Mouse (Mus musculus) mouse embryonic stem cell (cell line): ENCODE results near the gene Rgs6.

Experiments
- in situ Hi-C, 2 experiments: fragments of 300-500 bp; cut with MboI; formaldehyde crosslinking; loops; 1 replicate in 1 of 2; 3 replicates in 1 of 2; pipeline ENCODE4 v1.14.3; 2019 to 2020; ENCODE audit warnings: low sequenced_read_pairs in 2 of 2, low pct_unique_long_range_greater_than_20kb in 1 of 2, mixed read lengths in 1 of 2; ENCODE audit not compliant: unreplicated experiment in 1 of 2

The Rgs6 gene

DNA sequence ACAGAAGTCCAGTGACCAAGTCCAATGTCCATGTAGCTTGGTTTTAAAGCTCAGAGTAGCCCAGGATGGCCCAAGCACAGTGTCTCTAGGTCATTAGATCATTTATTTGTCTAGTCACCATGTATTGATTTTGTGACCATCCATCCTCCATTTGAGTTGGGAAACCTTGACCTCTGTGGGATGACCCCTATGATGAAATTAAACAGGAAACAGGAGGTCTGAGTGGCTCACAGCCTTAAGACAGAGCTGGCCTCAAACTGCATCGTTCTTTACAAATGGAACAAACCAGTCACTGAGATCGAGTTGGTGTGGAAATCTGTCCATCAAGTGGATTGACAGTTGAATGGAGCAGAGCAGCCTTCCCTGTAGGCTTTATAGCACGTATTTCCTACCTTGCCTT is 536.0 kb downstream of the Rgs6 start:
- in situ Hi-C loops, result loop anchor here in 1 of 2 experiments (25.0 kb wide), 1 partner anchor 638 kb away; the partner anchor contains the start of gene Papln

DNA sequence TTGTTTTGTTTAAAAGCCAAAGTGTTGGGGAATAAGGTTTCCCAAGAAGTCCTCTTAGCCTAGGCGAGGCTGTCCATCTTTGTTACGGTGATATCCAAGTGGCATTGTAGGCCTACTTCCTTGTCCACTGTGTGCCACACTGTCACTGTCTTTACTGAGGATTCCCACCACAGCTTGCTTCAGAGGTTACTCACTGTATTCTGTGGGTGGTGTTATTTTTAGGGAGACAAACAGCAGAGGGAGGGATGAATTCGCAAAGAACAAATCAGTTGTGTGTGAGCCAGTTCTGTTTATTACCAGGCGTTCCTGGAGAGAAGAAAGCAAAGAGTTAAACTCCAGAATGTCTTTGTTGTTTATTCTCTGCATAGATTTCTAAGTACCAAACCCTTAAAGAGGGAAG is 537.2 kb downstream of the Rgs6 start:
- in situ Hi-C loops, result no loop called here

GRCm38 (mm10) chr12:83126923-83127322 is 538.8 kb downstream of the Rgs6 start:
- in situ Hi-C loops, result no loop called here

DNA sequence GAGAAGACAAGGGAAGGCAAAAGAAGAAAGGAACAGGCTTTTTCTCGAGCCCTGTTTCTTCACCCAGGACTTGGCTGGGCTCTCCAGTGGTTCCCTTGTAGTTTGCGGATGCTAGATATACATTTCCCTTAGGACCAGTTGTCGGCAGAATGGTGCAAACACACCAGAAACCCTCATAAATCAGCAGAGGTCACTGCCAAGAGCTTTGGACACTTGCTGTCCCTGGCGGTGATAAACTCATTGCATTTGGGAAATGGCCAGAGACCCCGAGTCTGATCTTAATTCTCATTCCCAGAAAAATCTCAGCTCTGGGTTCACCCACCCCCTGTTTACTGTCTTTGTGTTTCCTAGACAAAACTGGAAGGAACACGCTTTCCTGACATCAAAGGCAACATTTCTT is 539.9 kb downstream of the Rgs6 start:
- in situ Hi-C loops, result no loop called here

- in situ Hi-C loops, result no loop called here
These were observed 540.5 kb downstream of the Rgs6 start for GRCm38 (mm10) chr12:83128606-83129005.

GRCm38 (mm10) chr12:83131405-83131804 is 543.3 kb downstream of the Rgs6 start:
- in situ Hi-C loops, result no loop called here

- in situ Hi-C loops, result no loop called here
These were observed 545.7 kb downstream of the Rgs6 start for GRCm38 (mm10) chr12:83133827-83134226.

DNA sequence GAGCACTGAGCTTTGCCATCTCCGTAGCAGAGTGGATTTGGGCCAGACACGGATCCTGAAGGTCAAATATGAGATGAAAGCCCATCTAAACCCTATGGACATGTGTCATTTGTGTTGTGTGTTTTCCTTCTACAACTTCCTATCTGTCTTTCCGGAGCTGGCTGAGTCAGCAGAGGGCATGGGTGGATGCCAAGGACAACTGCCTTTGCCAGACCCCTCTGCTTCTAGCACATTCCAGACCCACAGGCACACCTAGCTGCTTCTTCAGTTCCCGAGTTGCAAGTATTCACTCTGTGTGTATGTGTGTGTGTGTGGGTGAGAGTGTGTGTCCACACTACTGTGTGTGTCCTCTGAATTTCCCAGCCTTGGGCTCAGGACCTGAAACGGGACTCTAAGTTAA is 547.9 kb downstream of the Rgs6 start:
- in situ Hi-C loops, result no loop called here

GRCm38 (mm10) chr12:83136460-83136859 is 548.4 kb downstream of the Rgs6 start:
- in situ Hi-C loops, result no loop called here

- in situ Hi-C loops, result no loop called here
These were observed 548.9 kb downstream of the Rgs6 start for GRCm38 (mm10) chr12:83137001-83137400.

DNA sequence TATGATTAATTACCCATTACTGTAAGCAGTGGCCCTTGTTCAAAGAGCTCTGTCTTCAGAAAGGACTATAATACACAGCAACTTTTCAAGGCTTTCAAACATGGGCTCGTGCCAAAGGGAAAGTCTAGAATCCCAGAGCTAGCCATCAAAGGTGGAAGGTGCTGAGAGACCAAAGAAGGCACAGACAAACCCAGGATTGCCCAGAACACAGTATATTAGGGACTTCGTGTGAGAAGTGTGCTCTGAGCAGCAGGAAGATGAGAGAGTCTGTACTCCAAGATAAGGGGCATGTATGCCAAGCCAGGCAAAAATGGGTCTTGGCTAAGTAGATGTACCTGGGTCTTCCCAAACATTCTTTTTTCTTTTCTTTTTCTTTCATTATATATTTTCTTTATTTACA is 553.1 kb downstream of the Rgs6 start:
- in situ Hi-C loops, result no loop called here

DNA sequence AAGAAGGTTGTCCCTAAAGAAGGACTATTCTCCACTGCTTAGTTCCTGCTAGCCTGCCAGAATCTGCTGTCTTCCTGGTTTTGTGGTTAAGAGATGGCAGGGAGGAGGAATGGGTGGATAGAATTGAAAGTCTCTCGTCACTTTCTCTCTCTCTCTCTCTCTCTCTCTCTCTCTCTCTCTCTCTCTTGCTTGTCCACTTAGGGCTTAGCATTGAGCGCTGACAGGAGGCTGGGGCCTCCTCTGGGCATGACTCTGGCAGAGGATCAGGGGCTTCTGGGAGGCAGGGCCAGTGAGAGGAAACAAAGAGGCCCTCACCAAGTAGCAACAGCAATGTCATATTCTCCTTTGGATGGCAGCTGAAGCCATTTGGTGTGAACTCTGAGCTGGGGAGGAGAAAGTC is 554.4 kb downstream of the Rgs6 start:
- in situ Hi-C loops, result no loop called here

DNA sequence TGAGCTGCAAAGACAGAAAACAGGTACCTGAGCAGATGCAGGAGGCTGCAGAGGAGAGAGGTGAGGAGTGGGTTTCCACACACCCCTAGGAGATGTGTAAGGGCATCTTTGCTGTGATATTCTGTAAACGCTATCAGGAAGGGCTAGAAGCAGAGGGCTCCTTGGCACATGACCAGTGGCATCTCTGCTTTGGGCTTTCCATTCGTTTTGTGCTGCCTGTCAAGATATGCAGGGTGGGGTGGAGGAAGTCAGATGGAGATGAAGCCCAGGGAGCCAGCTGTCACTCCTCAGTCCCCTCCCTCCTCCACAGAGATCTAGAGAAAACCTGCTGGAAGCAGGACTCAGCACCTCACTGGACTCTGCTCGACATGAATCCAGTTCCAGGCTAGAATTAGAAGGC is 555.0 kb downstream of the Rgs6 start:
- in situ Hi-C loops, result no loop called here

GRCm38 (mm10) chr12:83143574-83143973 is 555.5 kb downstream of the Rgs6 start:
- in situ Hi-C loops, result no loop called here

DNA sequence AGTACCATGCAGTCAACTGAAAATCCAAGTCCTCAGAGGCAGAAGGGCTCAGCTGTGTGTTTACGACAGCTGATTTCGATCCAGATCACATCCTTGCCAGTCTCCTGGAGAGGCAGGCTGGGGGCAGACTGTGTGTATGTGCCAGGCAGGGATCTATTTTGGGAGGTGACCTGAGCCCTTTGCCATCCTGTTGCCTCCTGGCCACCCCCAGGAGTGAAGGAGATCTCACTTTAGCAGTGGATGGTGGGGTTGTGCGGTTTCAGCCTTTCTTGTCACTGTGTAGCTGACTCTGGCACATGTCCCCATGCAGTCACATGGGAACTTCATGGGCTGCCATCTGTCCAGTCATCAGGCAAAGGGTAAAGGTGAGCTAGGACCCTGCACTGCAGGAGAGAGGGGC is 557.0 kb downstream of the Rgs6 start:
- in situ Hi-C loops, result no loop called here

GRCm38 (mm10) chr12:83145902-83146301 is 557.8 kb downstream of the Rgs6 start:
- in situ Hi-C loops, result no loop called here

GRCm38 (mm10) chr12:83146917-83147316 is 558.8 kb downstream of the Rgs6 start:
- in situ Hi-C loops, result no loop called here

GRCm38 (mm10) chr12:83150030-83150429 is 561.9 kb downstream of the Rgs6 start:
- in situ Hi-C loops, result no loop called here

DNA sequence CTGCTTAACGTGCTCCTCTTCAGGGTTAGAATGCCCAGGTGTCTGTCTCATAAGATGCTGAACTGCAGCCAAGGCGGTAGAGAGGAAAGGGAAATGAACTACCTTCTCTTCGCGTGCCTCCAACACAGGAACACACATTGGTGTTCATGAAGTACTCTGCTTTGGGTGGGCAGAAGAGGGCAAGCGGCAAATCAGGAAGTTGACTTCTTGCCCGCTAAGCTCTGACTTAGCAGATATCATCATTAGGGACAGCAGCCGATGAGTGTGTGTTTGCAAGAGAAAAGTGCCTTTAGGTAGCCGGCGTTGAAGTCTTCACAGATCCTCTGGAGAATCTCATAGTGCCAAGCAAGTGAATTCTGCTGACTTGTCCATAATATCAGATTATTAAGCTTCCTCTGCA is 562.7 kb downstream of the Rgs6 start:
- in situ Hi-C loops, result no loop called here

DNA sequence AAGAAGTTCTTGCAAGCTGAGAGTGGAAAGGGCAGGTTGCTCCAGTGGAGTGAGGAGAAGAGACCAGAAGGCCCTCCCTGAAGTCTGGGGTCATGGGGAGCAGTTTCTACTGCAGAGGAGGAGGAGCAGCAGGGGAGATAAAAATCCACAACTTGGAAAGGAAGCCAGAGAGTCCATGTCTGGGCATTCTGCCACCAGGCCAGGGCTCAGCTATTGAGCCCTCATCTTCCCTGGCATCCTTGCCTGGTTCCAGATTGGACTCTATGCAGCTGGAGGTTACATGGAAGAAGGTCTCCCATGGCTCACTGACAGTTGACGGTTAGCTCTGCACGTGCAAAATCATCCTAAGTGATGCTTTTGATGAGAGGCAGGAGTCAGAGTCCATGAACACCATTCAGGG is 563.4 kb downstream of the Rgs6 start:
- in situ Hi-C loops, result no loop called here

DNA sequence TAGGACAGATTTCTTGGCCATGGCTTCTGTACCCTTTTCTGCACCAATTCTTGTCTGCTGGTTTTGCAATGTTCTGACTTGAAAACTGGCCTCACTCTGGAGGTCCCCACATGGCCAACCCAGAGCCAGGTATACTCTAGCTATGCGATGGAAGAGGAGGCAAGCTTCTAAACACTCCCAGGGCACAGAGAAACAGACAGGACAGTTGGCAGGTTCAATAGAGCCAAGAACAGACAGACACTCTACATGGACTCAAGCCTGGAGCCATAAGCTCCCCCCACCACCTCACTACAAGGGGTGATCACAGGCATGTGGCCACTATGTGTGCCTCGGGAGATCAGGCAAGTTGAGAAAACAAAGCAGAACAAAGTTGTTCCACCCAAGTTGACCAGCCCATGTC is 572.1 kb downstream of the Rgs6 start:
- in situ Hi-C loops, result no loop called here
